Mouse (Mus musculus) retina, postnatal 7 days (tissue): ENCODE results near the gene Zfp689.
A peak's percentile ranks its signal among the peaks of the same experiment; 100 is the strongest.
"Not testable (repeated sequence)": the region's sequence is repeated elsewhere in the genome, so short reads cannot be mapped to it uniquely, and the experiment has no call there.

Experiments used
- DNase-seq: peaks from one replicate; pipeline ENCODE4 v3.0.0-alpha.2; 2012; ENCODE audit warnings: low read depth, low spot score

Gene Zfp689

GRCm38 (mm10) chr7:127470743-127471645, 22.0 kb upstream of the Zfp689 start:
- peak; percentile 95 for DNase-seq

DNA sequence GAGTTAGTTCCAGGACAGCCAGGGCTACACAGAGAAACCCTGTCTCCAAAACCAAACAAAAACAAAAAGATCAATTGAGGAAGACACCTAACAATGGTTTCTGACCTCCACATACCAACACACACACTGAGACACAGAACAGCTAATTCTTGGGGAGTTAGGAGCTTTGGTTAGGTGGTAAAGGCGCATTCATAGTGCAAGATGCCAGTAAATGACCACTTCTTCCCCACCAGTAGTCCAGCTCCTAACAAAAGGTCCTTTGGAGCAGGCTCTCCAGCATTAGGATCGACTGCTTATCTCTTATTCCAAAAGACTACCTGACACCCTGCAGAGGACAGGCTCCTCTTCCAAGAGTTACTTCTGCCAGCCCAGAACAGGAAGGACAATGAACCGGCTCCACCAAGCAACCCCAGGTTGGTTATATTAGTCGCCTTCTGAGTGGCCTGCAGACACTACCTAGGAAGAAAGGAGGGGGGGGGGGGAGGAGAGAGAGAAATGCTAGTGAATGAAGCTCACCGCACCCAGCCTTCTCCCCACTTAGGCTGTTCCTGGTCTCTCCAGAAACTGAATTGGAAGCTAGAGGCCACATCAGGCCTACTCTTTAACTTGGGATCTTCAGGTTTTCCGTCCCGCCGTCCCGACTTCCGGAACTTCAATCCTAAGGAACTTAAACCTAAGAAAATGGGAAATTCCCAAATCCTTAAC, 21.2 kb upstream of the Zfp689 start:
- no peak for DNase-seq

GRCm38 (mm10) chr7:127466606-127467005, 17.6 kb upstream of the Zfp689 start:
- no peak for DNase-seq

DNA sequence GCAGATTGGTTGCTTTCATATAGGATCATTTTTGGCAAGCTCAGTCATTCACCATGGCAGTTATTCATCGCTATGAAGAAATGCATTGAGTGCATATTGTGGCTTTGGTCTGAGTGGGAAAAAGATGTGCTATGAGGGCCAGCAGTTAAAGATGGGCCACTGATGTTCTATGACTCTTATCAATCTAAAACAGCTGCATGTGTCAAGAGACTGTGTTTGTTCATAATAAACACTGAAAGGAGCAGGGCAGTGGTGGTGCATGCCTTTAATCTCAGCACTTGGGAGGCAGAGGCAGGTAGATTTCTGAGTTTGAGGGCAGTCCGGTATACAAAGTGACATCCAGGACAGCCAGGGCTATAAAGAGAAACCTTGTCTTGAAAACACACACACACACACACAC, 16.7 kb upstream of the Zfp689 start:
- not testable (repeated sequence) for DNase-seq

- no peak for DNase-seq
These were observed 16.2 kb upstream of the Zfp689 start for GRCm38 (mm10) chr7:127465191-127465590.

DNA sequence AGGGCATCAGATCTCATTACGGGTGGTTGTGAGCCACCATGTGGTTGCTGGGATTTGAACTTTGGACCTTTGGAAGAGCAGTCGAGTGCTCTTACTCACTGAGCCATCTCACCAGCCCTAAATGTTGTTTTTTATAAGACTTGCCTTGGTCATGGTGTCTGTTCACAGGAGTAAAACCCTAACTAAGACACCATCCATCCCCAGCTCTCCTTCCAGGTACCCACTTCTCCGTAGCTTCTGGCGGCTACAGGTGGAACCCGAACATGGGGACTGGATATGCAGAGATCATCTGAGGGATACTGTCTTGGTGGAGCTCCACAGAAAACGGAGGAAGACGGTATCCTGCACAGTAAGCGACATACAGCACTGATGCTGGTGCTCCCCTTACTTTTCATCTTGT, 10.4 kb upstream of the Zfp689 start, which contains the start of gene Prr14:
TSS of gene Prr14 (plus strand) at position 301 of the 400 bp plus-strand sequence.
- DNase-seq, result not testable (repeated sequence)

GRCm38 (mm10) chr7:127458371-127459122, 9.6 kb upstream of the Zfp689 start:
- not testable (repeated sequence) for DNase-seq

GRCm38 (mm10) chr7:127454905-127455304, 5.9 kb upstream of the Zfp689 start:
- DNase-seq, result no peak

- no peak for DNase-seq
These were observed 4.1 kb upstream of the Zfp689 start for GRCm38 (mm10) chr7:127453056-127453455.

GRCm38 (mm10) chr7:127449966-127450365, 1.0 kb upstream of the Zfp689 start:
- DNase-seq, result no peak

DNA sequence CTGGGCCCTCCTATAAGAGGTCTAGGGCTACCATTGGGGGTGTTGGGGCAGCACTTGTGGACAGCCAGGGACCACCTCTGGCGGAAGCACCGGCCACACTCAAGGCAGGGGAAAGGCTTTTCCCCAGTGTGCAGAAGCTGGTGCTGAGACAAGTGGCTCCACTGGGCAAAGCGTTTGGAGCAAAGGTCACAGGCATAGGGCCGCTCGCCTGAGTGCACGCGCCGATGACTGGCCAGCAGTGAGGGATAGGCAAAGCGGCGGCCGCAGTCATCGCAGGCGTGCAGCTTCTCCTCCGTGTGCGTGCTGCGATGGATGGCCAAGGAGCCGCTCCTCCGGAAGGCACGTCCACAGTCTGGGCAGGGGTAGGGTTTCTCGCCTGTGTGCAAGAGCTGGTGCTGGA, 5.0 kb downstream of the Zfp689 start:
- no peak for DNase-seq

GRCm38 (mm10) chr7:127437724-127438123, 11.2 kb downstream of the Zfp689 start:
- no peak for DNase-seq

DNA sequence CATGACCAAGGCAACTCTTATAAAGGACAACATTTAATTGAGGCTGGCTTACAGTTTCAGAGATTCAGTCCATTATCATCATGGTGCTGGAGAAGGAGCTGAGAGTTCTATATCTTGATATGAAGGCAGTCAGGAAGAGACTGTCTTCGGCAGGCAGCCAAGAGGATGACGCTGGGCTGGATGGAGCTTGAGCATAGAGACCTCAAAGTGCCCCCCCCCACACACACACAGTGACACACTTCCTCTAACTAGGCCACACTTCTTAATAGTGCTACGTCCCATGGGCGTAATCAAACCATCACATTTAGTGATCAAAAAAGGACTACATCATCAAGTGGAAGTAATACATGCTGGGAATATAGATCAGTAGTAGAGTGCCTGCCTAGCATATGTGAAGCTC, 13.8 kb downstream of the Zfp689 start:
- no peak for DNase-seq

GRCm38 (mm10) chr7:127426354-127426753, 22.6 kb downstream of the Zfp689 start:
- DNase-seq, result no peak

DNA sequence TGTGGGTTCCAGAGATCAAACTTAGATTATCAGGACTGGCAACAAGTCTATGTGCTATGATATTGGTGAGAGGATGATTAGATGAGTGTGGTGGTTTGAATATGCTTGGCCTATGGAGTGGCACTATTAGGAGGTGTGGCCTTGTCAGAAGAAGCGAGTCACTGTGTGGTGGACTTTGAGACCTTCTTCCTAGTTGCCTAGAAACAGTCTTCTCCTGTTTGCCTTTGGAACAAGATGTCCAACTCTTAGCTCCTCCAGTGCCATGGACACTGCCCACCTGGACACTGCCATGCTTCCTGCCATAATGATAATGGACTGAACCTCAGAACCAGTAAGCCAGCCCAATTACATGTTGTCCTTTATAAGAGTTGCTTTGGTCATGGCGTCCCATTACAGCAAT, 23.0 kb downstream of the Zfp689 start:
- no peak for DNase-seq

- DNase-seq, result no peak
These were observed 23.7 kb downstream of the Zfp689 start for GRCm38 (mm10) chr7:127425291-127425690.

- no peak for DNase-seq
These were observed 26.7 kb downstream of the Zfp689 start for GRCm38 (mm10) chr7:127422247-127422646.

GRCm38 (mm10) chr7:127421388-127422191, 27.4 kb downstream of the Zfp689 start, which contains the start of gene Zfp688:
Gene Zfp688, minus strand, starts transcription at chr7:127422068.
- DNase-seq, result peak; percentile 77

DNA sequence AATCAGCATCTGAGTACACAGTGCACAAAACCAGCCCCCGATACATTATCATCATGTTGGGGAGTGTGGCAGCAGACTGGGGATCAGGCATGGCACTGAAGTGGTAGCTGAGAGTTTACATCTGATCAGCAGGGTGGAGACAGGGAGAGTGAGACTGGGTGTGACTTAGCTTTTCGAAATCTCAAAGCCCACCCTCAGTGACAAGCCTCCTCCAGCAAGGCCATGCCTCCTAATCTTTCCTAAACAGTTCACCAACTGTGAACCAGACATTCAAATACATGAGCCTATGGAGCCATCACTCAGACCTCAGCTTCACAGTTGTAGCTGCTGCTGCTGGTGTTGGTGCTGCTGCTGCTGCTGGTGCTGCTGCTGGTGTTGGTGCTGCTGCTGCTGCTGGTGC, 37.5 kb downstream of the Zfp689 start:
- DNase-seq, result no peak

DNA sequence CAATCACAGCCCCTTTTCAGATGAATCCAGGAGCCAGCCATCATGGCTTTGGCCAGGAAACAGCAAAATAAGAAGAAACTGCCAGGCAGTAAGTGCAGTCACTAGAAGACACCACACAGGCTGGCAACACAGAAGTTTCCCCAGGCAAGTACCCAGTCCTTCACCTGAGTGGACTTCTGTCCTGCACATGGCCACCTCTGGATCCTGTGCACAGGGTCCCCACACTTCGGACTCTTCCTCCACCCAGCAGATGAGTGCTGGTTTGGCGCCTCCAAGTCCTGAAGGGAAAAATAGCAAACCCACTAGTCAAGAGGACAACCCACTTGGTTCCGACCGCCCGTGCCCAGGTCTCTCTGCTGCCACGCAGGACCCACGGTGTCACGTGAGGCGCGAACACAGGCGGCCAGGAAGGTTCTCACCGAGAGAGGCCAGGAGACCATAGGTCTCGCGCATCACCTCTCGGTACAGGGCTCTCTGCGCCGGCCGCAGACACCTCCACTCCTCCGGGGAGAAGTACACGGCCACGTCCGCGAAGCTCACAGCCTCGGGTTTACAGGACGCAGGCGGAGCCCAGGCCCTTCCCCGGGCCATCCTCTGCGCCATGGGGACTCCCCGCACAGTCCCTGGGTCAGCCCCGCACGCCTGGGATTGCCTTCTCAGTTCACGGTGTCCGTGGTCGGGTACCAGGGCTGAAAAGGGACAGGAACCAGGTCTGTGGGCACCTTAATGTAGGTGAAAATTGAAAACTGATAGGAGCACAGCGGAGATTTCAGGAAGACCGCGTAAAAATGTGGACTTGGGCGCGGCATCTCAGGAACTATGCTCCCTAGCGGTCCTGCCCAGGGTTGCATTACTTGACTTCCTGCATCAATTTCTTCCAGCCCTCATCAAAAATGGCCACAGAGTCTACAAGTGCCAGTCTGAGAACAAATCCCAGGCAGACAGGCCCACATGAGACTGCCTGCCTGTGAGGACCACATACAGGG, 42.7 kb downstream of the Zfp689 start, which contains the start of gene Zfp764:
TSS of gene Zfp764 (minus strand) at position 821 of the 986 bp plus-strand sequence.
- DNase-seq, result peak; percentile 85
